Mouse (Mus musculus) embryonic facial prominence, embryonic 10.5 days (tissue): ENCODE results near the gene Hspb9. TPM values are rescaled to one million over a fixed set of nuclear protein-coding genes. Genes with fewer than 3 reads are reported as not detected.

Experiments
- DNase-seq: peaks from one replicate; pipeline ENCODE4 v3.0.0-alpha.2; 2017; ENCODE audit warnings: low spot score
- H3K27ac ChIP-seq: fragments of 300-500 bp; sonication (generic); replicated peaks from 2 replicates; pipeline ENCODE4 v1.5.1; 2016; ENCODE audit warnings: mild to moderate bottlenecking
- H3K27me3 ChIP-seq: fragments of 300-500 bp; sonication (generic); replicated peaks from 2 replicates; pipeline ENCODE4 v1.6.1; 2016; ENCODE audit warnings: low read depth, mild to moderate bottlenecking; ENCODE audit not compliant: poor library complexity, severe bottlenecking
- H3K36me3 ChIP-seq: fragments of 300-500 bp; sonication (generic); replicated peaks from 2 replicates; pipeline ENCODE4 v1.6.1; 2016; ENCODE audit warnings: mild to moderate bottlenecking, moderate library complexity
- H3K4me1 ChIP-seq: fragments of 300-500 bp; sonication (generic); 2 replicates; pipeline ENCODE4 v1.6.1; 2016
- H3K4me3 ChIP-seq: fragments of 300-500 bp; sonication (generic); 2 replicates; pipeline ENCODE4 v1.5.1; 2016; ENCODE audit warnings: mild to moderate bottlenecking, moderate library complexity
- H3K9me3 ChIP-seq: fragments of 300-500 bp; sonication (generic); 2 replicates; pipeline ENCODE4 v1.6.1; 2016; ENCODE audit warnings: mild to moderate bottlenecking
- WGBS: fragments of 180-500 bp; shearing (Covaris S2); methylation state at CpG from one replicate; pipeline ENCODE4 v1.1.7; 2016; 5-methylcytosine and 5-hydroxymethylcytosine counted together
- polyA plus RNA-seq: library from polyadenylated mRNA; unstranded; fragments of >200 nt; fragmentation: Nextera tagmentation; extraction: Ambion mirVana; gene quantifications from 2 replicates; pipeline ENCODE4 v1.2.1, GENCODE M21; 2016

The Hspb9 gene
- polyA plus RNA-seq, 1 experiment from 2014 or later, result 0.56 TPM

DNA sequence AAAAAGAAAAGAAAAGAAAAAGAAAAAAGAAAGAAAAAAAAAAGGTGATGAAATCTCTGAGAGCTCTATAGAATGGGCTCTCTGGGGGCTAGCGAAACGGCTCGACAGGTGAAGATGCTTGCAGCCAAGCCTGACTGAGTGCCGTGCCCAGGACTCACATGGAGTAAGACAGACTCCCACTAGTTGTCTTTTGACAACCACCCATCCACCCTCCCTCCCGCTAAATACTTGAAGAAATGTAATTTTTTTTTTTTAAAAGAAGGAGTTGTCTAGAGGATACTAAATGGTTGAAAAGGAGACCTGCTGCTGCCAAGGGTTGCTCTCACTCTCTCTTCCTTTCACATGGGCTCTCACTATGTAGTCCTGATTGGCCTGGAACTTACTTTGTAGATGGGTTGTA is 25.1 kb downstream of the Hspb9 start:
- H3K36me3 ChIP-seq, result 0 out of 2 replicates have a peak, but pooled peaks cover 5% of the 10 kb centered on the region
- H3K9me3 ChIP-seq, result no peaks in the 10 kb centered on the region
- peak overlapping the region; percentile 97 for H3K4me3 ChIP-seq
- no peak for DNase-seq
- peaks cover 22% of the 10 kb centered on the region for H3K4me1 ChIP-seq
- 26% methylated on average over 5 of the region's 5 CpGs for WGBS
- no peaks in the 10 kb centered on the region for H3K27me3 ChIP-seq
- H3K27ac ChIP-seq, result peak overlapping the region; percentile 91

DNA sequence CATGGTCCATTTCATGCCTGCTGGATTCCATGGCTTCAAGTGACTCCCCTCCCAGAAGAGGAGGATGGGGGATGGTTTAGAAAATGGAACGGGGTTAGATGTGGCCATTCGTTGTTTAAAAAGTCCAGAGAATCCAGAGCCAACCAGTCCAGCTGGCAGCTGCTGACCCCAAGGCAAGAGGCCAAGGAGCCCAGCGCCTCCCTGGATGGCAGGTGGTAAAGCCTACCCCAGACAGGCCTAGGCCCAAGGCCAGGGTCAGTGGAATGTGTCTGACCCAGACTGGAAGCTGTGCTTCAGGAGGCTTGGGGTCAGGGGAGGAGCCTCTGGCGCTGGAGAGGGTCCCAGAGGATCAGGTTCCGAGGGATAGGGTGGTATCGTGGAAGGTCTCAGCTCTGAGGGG is 27.7 kb downstream of the Hspb9 start:
- Histone ChIP-seq H3K27ac (no peak overlapping the region), H3K27me3 (no peaks in the 10 kb centered on the region), H3K4me1 (peaks cover 21% of the 10 kb centered on the region), H3K36me3 (no peaks in the 10 kb centered on the region), H3K4me3 (no peak overlapping the region), H3K9me3 (no peaks in the 10 kb centered on the region)
- WGBS, result 80% methylated on average over 6 of the region's 6 CpGs
- DNase-seq, result no peak

- Histone ChIP-seq H3K4me1 (peaks cover 6% of the 10 kb centered on the region), H3K36me3 (no peaks in the 10 kb centered on the region), H3K27ac (no peak overlapping the region), H3K4me3 (no peak overlapping the region), H3K27me3 (peaks cover 23% of the 10 kb centered on the region), H3K9me3 (no peaks in the 10 kb centered on the region)
- DNase-seq, result peak; percentile 60
- 15% methylated on average over 6 of the region's 6 CpGs for WGBS
These were observed 31.4 kb downstream of the Hspb9 start for GRCm38 (mm10) chr11:100745085-100745484.

DNA sequence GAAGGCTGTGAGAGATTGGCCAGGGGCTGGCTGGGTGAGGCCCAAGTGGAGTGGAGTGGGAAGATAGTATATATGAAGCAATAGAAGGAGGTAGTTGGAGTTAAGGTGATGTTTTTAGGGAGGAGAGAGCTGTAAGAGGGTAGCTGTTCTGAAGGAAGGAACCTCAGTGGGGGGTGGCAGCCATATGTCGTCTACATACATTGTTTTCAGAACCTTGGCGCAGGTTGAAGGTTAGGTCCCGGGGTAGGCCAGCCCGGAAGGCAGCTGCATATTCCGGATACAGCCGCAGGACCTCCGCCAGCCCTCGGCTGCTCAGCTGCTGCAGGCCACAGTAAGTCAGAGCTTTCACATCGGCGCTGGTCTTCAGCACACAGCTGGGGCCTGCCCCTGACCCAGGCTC is 32.9 kb downstream of the Hspb9 start:
- H3K27me3 ChIP-seq, result peaks cover 30% of the 10 kb centered on the region
- 82% methylated on average over 10 of the region's 10 CpGs for WGBS
- no peaks in the 10 kb centered on the region for H3K9me3 ChIP-seq
- peaks cover 6% of the 10 kb centered on the region for H3K4me1 ChIP-seq
- DNase-seq, result no peak
- no peak overlapping the region for H3K4me3 ChIP-seq
- no peak overlapping the region for H3K27ac ChIP-seq
- no peaks in the 10 kb centered on the region for H3K36me3 ChIP-seq

- 74% methylated on average over 5 of the region's 5 CpGs for WGBS
- Histone ChIP-seq H3K27me3 (peaks cover 33% of the 10 kb centered on the region), H3K4me1 (peaks cover 6% of the 10 kb centered on the region)
These were observed 33.5 kb downstream of the Hspb9 start for GRCm38 (mm10) chr11:100747114-100747513.

GRCm38 (mm10) chr11:100748620-100749019 is 35.0 kb downstream of the Hspb9 start:
- Histone ChIP-seq H3K4me1 (peaks cover 6% of the 10 kb centered on the region), H3K9me3 (no peaks in the 10 kb centered on the region), H3K4me3 (no peak overlapping the region), H3K27ac (no peak overlapping the region), H3K27me3 (peaks cover 35% of the 10 kb centered on the region), H3K36me3 (no peaks in the 10 kb centered on the region)
- 83% methylated on average over 4 of the region's 4 CpGs for WGBS
- DNase-seq, result no peak

More at GRCm38 (mm10) chr11:100747114-100747513, 33.5 kb downstream of the Hspb9 start:
- DNase-seq, result no peak
- Histone ChIP-seq H3K9me3 (no peaks in the 10 kb centered on the region), H3K36me3 (no peaks in the 10 kb centered on the region), H3K27ac (no peak overlapping the region), H3K4me3 (no peak overlapping the region)

DNA sequence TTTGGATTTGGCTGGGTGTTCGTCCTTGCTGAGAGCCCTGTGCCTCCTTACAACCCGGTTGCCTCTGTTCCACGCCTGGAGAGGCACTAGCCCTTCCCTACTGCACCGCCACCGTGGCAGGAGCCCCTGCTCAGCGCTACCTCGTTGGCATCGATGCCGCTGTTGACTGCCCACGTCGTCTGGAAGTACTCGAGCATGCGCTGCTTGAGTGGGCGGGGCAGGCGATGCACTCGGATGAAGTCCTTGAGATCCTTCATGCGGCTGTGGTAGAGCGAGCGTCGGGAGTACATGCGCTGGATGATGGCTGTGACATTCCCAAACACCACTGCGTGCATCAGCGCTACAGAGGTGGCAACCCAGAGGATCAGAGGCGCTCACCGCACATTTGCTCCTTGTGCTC is 35.8 kb downstream of the Hspb9 start:
- Histone ChIP-seq H3K27me3 (peaks cover 35% of the 10 kb centered on the region), H3K4me1 (peaks cover 6% of the 10 kb centered on the region), H3K36me3 (no peaks in the 10 kb centered on the region), H3K27ac (no peak overlapping the region), H3K9me3 (no peaks in the 10 kb centered on the region), H3K4me3 (no peak overlapping the region)
- DNase-seq, result no peak
- 53% methylated on average over 25 of the region's 25 CpGs for WGBS

- Histone ChIP-seq H3K9me3 (no peaks in the 10 kb centered on the region), H3K27me3 (peaks cover 35% of the 10 kb centered on the region), H3K27ac (no peak overlapping the region), H3K4me3 (no peak overlapping the region), H3K4me1 (peaks cover 6% of the 10 kb centered on the region), H3K36me3 (no peaks in the 10 kb centered on the region)
- WGBS, result 89% methylated on average over 16 of the region's 16 CpGs
- no peak for DNase-seq
These were observed 36.5 kb downstream of the Hspb9 start for GRCm38 (mm10) chr11:100750127-100750526.

DNA sequence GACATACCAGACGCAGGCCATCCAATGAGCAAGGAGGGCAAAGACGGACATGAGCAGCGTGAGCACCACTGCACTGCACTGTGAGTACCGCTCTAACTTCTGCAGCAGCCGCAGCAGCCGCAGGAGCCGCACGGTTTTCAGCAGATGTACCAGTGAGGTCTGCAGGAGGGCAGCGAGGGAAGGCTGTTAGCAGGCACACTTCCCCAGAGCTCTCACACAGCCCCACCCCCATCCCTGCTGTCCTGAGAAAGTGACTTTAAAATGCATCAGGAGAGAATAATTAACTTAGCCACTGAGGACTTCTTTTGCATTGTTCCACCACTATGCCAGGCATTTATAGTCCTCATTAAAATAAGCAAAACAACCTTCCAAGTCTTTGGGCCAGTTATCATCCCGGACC is 38.6 kb downstream of the Hspb9 start:
- Histone ChIP-seq H3K4me3 (no peak overlapping the region), H3K4me1 (no peaks in the 10 kb centered on the region), H3K27me3 (peaks cover 43% of the 10 kb centered on the region), H3K27ac (no peak overlapping the region), H3K36me3 (no peaks in the 10 kb centered on the region), H3K9me3 (no peaks in the 10 kb centered on the region)
- no peak for DNase-seq
- WGBS, result 48% methylated on average over 10 of the region's 10 CpGs

GRCm38 (mm10) chr11:100754021-100754692 is 40.5 kb downstream of the Hspb9 start:
- WGBS, result 88% methylated on average over 12 of the region's 12 CpGs
- Histone ChIP-seq H3K27ac (no peak overlapping the region), H3K36me3 (no peaks in the 10 kb centered on the region), H3K9me3 (no peaks in the 10 kb centered on the region), H3K27me3 (peaks cover 44% of the 10 kb centered on the region), H3K4me3 (no peak overlapping the region), H3K4me1 (peaks cover 8% of the 10 kb centered on the region)
- no peak for DNase-seq

GRCm38 (mm10) chr11:100754693-100755057 is 41.0 kb downstream of the Hspb9 start:
- H3K36me3 ChIP-seq, result no peaks in the 10 kb centered on the region
- H3K27me3 ChIP-seq, result peaks cover 44% of the 10 kb centered on the region
- no peaks in the 10 kb centered on the region for H3K9me3 ChIP-seq
- no peak for DNase-seq
- WGBS, result 92% methylated on average over 3 of the region's 3 CpGs
- peaks cover 13% of the 10 kb centered on the region for H3K4me1 ChIP-seq
- H3K27ac ChIP-seq, result no peak overlapping the region
- H3K4me3 ChIP-seq, result no peak overlapping the region

- no peak for DNase-seq
- Histone ChIP-seq H3K27me3 (peaks cover 51% of the 10 kb centered on the region), H3K9me3 (no peaks in the 10 kb centered on the region), H3K4me3 (no peak overlapping the region), H3K4me1 (peaks cover 22% of the 10 kb centered on the region), H3K36me3 (no peaks in the 10 kb centered on the region), H3K27ac (no peak overlapping the region)
- WGBS, result 63% methylated on average over 6 of the region's 6 CpGs
These were observed 42.8 kb downstream of the Hspb9 start for GRCm38 (mm10) chr11:100756476-100756875.

DNA sequence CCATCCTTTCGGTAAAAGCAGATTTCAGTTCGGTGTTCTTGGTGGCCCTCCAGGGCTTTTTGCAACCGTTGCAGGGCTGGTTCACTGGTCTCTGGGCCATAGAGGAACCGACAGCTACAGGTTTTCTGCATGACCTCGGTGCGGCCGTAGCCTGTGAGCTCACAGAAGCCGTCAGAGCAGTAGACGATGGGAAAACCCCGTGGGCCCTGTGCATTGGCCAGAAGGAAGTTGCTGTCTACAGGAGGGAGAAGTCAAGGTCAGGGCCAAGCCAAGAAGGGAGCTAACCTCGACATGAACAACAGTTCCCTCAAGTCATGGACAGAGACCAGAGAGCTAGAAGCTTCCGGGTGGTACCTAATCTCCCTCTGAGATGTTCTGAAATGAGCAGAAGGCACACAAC is 43.9 kb downstream of the Hspb9 start:
- no peak overlapping the region for H3K4me3 ChIP-seq
- no peak overlapping the region for H3K27ac ChIP-seq
- no peak for DNase-seq
- peaks cover 29% of the 10 kb centered on the region for H3K4me1 ChIP-seq
- H3K27me3 ChIP-seq, result peaks cover 57% of the 10 kb centered on the region
- H3K9me3 ChIP-seq, result no peaks in the 10 kb centered on the region
- WGBS, result 90% methylated on average over 12 of the region's 12 CpGs
- H3K36me3 ChIP-seq, result no peaks in the 10 kb centered on the region
